Mouse (Mus musculus) liver, postnatal 0 days (tissue): Measurements from ENCODE around the gene Nfix.

ENCODE experiments used
- CTCF ChIP-seq: sonication (generic); IDR thresholded peaks from 2 replicates; pipeline ENCODE4 v1.5.1; 2016; ENCODE audit warnings: antibody characterized with exemption, low read depth
- EP300 ChIP-seq: IDR thresholded peaks from 2 replicates; pipeline ENCODE4 v1.6.1; 2016; ENCODE audit warnings: antibody characterized with exemption, low read depth, mild to moderate bottlenecking

DNA sequence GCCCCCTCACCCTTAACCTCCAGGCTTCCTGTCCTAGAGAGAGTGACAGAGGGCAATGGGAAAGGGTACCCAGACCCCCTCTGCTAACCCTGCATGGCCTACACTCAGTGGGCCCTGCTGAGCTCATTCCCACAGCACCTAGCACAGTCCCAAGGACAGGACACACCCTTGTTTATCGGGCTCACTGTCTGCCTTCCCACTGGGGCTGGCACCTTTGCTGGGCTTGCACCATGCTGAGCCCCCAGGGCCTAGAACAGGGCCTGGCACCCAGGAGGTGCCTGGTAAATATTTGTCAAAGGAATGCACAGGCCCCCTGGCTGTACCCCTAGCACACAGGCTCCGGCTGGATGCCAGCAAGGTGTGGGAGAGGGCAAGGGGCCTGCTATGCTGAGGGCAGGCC is 9.6 kb downstream of the Nfix start:
- TF ChIP-seq CTCF (no peak), EP300 (no peak)
